Mouse (Mus musculus) lung, postnatal 0 days (tissue): ENCODE data around the gene Mad1l1. TPM values are rescaled to one million over a fixed set of nuclear protein-coding genes. Genes with fewer than 3 reads are reported as not detected.

ENCODE experiments used
- ATAC-seq: fragments of 200-750 bp; cut with Nextera tagmentation; 2 replicates; pipeline ENCODE4 v1.8.0; 2017; ENCODE audit warnings: moderate library complexity
- DNase-seq: peaks from one replicate; pipeline ENCODE4 v3.0.0-alpha.2; 2016; ENCODE audit warnings: low spot score
- H3K27ac ChIP-seq: fragments of 300-500 bp; sonication (generic); 2 replicates; pipeline ENCODE4 v1.5.1; 2014; ENCODE audit warnings: antibody characterized with exemption, mild to moderate bottlenecking, low read length, mixed read lengths
- H3K27me3 ChIP-seq: fragments of 300-500 bp; sonication (generic); replicated peaks from 2 replicates; pipeline ENCODE4 v1.6.1; 2014; ENCODE audit warnings: low read length, mixed read lengths; ENCODE audit not compliant: insufficient read depth
- H3K36me3 ChIP-seq: fragments of 300-500 bp; sonication (generic); 2 replicates; pipeline ENCODE4 v1.6.1; 2014; ENCODE audit warnings: low read length, mixed read lengths; ENCODE audit not compliant: insufficient read depth
- H3K4me1 ChIP-seq: fragments of 300-500 bp; sonication (generic); 2 replicates; pipeline ENCODE4 v1.6.1; 2014; ENCODE audit warnings: antibody characterized with exemption, low read depth, low read length, mixed read lengths; ENCODE audit not compliant: insufficient read depth
- H3K4me2 ChIP-seq: fragments of 300-500 bp; sonication (generic); replicated peaks from 2 replicates; pipeline ENCODE4 v1.6.1; 2014; ENCODE audit warnings: low read depth, mild to moderate bottlenecking, low read length, moderate library complexity, mixed read lengths
- H3K4me3 ChIP-seq: fragments of 300-500 bp; sonication (generic); 2 replicates; pipeline ENCODE4 v1.5.1; 2014; ENCODE audit warnings: low read depth, low read length
- H3K9ac ChIP-seq: fragments of 300-500 bp; sonication (generic); replicated peaks from 2 replicates; pipeline ENCODE4 v1.6.1; 2014; ENCODE audit warnings: low read depth, mild to moderate bottlenecking
- H3K9me3 ChIP-seq: fragments of 300-500 bp; sonication (generic); 2 replicates; pipeline ENCODE4 v1.6.1; 2016; ENCODE audit warnings: low read length, mixed read lengths
- CTCF ChIP-seq: IDR thresholded peaks from 2 replicates; pipeline ENCODE4 v1.5.1; 2016; ENCODE audit warnings: antibody characterized with exemption, mild to moderate bottlenecking
- EP300 ChIP-seq: IDR thresholded peaks from 2 replicates; pipeline ENCODE4 v1.6.1; 2016; ENCODE audit warnings: antibody characterized with exemption, mild to moderate bottlenecking, control low read depth
- WGBS: fragments of 180-500 bp; shearing (Covaris S2); extraction: QIAGEN DNeasy Blood & Tissue Kit; methylation state at CpG from one replicate; pipeline ENCODE4 v1.1.7; 2014; 5-methylcytosine and 5-hydroxymethylcytosine counted together
- polyA plus RNA-seq: library from polyadenylated mRNA; unstranded; fragments of >200 nt; fragmentation: Nextera tagmentation; extraction: Ambion mirVana; gene quantifications from 2 replicates; pipeline ENCODE4 v1.2.1, GENCODE M21; 2015

Gene Mad1l1
- polyA plus RNA-seq, 1 experiment from 2014 or later = 18.4 TPM

GRCm38 (mm10) chr5:140073148-140073670 is 248.1 kb downstream of the Mad1l1 start:
- H3K27ac ChIP-seq = no peak overlapping the region
- H3K4me1 ChIP-seq = no peaks in the 10 kb centered on the region
- no peak overlapping the region for H3K9ac ChIP-seq
- no peak overlapping the region for H3K4me3 ChIP-seq
- WGBS = 29% methylated on average over 1 of the region's 1 CpGs
- no peaks in the 10 kb centered on the region for H3K27me3 ChIP-seq
- H3K9me3 ChIP-seq = no peaks in the 10 kb centered on the region
- 0 out of 2 replicates have a peak, but pooled peaks cover 5% of the 10 kb centered on the region for H3K36me3 ChIP-seq
- ATAC-seq (no peak), DNase-seq (no peak)
- H3K4me2 ChIP-seq = no peak overlapping the region
- TF ChIP-seq EP300 (no peak), CTCF (no peak)

DNA sequence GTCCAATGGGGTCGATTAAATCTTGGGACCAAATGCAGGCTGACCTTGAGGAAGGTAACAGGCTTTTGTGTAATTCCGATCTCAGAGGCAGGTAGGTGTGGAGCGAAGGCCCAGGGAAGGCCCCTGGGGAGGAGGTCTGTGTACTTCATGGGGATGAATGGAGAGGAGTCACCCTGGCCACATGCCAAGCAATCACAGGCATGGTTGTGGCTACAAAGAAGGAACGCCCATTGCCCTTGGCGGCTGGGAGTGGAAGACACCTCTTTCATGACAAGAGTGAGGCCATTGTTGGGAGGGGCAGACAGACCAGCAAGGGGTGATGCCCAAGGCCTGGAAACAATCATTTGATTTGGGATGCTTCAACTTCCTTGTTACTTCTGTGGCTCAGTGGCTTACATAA is 252.8 kb downstream of the Mad1l1 start:
- no peak overlapping the region for H3K4me2 ChIP-seq
- no peak for ATAC-seq
- no peaks in the 10 kb centered on the region for H3K9me3 ChIP-seq
- no peak overlapping the region for H3K9ac ChIP-seq
- H3K27ac ChIP-seq = no peak overlapping the region
- H3K36me3 ChIP-seq = no peaks in the 10 kb centered on the region
- no peaks in the 10 kb centered on the region for H3K4me1 ChIP-seq
- no peak overlapping the region for H3K4me3 ChIP-seq
- H3K27me3 ChIP-seq = no peaks in the 10 kb centered on the region
- no peak for TF ChIP-seq CTCF
- TF ChIP-seq EP300 = no peak
- 66% methylated on average over 5 of the region's 5 CpGs for WGBS
- DNase-seq = no peak

DNA sequence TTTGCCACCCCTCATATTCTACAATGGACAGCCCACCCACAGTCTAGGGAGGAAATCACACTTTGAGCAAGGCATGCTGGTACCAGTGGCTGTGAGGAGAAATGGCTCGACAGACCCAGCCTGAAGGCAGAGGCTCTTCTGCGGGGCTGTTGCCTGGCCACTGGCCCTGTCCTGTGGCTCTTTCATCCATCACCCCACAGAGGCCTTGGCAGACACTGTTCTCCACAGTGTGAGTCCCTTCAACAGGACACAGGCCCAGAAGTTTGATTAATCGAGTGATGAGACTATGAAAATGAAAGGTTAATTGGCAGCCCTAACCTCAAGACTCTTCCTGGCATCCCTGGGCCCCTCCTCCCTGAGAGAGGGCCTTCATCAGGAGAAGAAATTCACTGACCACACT is 253.3 kb downstream of the Mad1l1 start:
- Histone ChIP-seq H3K4me1 (no peaks in the 10 kb centered on the region), H3K27ac (no peak overlapping the region), H3K9me3 (no peaks in the 10 kb centered on the region), H3K36me3 (no peaks in the 10 kb centered on the region), H3K4me2 (no peak overlapping the region), H3K4me3 (no peak overlapping the region), H3K9ac (no peak overlapping the region), H3K27me3 (no peaks in the 10 kb centered on the region)
- ATAC-seq = no peak
- WGBS = 56% methylated on average over 3 of the region's 3 CpGs
- DNase-seq = no peak
- TF ChIP-seq CTCF = no peak
- no peak for TF ChIP-seq EP300

- TF ChIP-seq EP300 = no peak
- TF ChIP-seq CTCF = no peak
- Histone ChIP-seq H3K4me2 (no peak overlapping the region), H3K36me3 (no peaks in the 10 kb centered on the region), H3K9me3 (no peaks in the 10 kb centered on the region), H3K9ac (no peak overlapping the region), H3K4me3 (no peak overlapping the region), H3K27me3 (no peaks in the 10 kb centered on the region), H3K4me1 (no peaks in the 10 kb centered on the region), H3K27ac (no peak overlapping the region)
- no peak for ATAC-seq
- WGBS = 76% methylated on average over 8 of the region's 8 CpGs
- DNase-seq = no peak
These were observed 254.6 kb downstream of the Mad1l1 start for GRCm38 (mm10) chr5:140066769-140067168.

DNA sequence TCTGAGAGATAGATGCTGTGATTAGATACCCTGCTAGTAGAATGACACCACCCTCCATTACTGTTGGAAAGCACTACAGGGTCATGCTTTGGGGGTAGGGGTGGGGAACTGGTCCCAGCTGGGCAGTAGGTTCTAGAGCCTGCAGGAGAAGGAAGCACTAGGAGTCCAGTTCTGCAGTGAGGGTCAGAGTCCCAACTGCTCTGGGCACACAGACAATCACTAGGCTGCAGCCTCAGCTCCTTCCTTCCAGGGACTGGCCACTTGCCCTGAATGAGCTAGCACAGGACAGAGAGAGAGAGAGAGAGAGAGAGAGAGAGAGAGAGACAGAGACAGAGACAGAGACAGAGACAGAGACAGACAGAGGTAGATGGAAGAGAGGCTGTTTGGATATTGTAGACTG is 255.1 kb downstream of the Mad1l1 start:
- ATAC-seq (no peak), DNase-seq (no peak)
- H3K4me2 ChIP-seq = no peak overlapping the region
- no peaks in the 10 kb centered on the region for H3K4me1 ChIP-seq
- no peak overlapping the region for H3K27ac ChIP-seq
- no peak for TF ChIP-seq CTCF
- no peak for TF ChIP-seq EP300
- H3K9me3 ChIP-seq = no peaks in the 10 kb centered on the region
- no peaks in the 10 kb centered on the region for H3K27me3 ChIP-seq
- H3K4me3 ChIP-seq = no peak overlapping the region
- no peak overlapping the region for H3K9ac ChIP-seq
- no peaks in the 10 kb centered on the region for H3K36me3 ChIP-seq

DNA sequence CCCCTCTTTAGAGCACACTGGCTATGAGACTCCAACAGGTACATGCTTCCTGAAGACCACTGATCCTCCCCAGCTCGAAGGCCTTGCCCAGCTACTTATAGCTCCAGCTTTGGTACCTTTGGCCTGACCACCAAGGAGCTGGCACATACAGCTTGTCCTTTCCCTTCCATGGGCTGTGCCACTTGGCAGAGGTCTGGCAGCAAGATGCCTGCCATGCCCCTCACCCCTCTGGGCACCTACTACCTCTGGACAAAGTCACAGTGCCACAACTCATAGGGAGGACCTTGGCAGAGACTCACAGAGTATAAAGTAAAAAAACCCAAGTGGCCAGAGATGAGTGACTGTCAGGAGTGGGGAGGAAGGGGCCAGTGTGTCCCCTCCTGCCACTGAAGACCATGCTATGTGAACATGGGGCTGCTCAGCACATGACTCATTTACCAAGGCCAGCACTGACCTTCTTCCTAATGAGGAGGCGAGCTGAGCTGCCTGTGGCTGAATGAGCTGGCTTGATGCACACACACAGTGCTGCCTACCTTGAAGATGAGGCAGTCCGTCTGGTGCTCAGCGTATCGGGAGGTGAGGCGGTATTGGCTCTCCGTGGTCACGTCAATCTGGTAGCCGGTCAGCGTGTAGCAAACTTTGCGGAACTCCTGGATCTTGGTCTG is 255.9 kb downstream of the Mad1l1 start:
- DNase-seq (no peak), ATAC-seq (no peak)
- H3K4me2 ChIP-seq = no peak overlapping the region
- H3K36me3 ChIP-seq = no peaks in the 10 kb centered on the region
- H3K27me3 ChIP-seq = no peaks in the 10 kb centered on the region
- no peak overlapping the region for H3K4me3 ChIP-seq
- H3K27ac ChIP-seq = no peak overlapping the region
- TF ChIP-seq CTCF (no peak), EP300 (no peak)
- WGBS = 96% methylated on average over 11 of the region's 11 CpGs
- no peaks in the 10 kb centered on the region for H3K9me3 ChIP-seq
- H3K4me1 ChIP-seq = no peaks in the 10 kb centered on the region
- H3K9ac ChIP-seq = no peak overlapping the region

- H3K4me2 ChIP-seq = no peak overlapping the region
- no peak overlapping the region for H3K4me3 ChIP-seq
- TF ChIP-seq EP300 (no peak), CTCF (no peak)
- H3K27me3 ChIP-seq = no peaks in the 10 kb centered on the region
- no peak overlapping the region for H3K27ac ChIP-seq
- WGBS = 61% methylated on average over 4 of the region's 4 CpGs
- H3K9me3 ChIP-seq = no peaks in the 10 kb centered on the region
- ATAC-seq (no peak), DNase-seq (no peak)
- H3K4me1 ChIP-seq = no peaks in the 10 kb centered on the region
- H3K9ac ChIP-seq = no peak overlapping the region
- H3K36me3 ChIP-seq = no peaks in the 10 kb centered on the region
These were observed 256.8 kb downstream of the Mad1l1 start for GRCm38 (mm10) chr5:140064521-140064920.
